24 mouse cellular contexts compared by ENCODE assay signal in the genomic region with DNA sequence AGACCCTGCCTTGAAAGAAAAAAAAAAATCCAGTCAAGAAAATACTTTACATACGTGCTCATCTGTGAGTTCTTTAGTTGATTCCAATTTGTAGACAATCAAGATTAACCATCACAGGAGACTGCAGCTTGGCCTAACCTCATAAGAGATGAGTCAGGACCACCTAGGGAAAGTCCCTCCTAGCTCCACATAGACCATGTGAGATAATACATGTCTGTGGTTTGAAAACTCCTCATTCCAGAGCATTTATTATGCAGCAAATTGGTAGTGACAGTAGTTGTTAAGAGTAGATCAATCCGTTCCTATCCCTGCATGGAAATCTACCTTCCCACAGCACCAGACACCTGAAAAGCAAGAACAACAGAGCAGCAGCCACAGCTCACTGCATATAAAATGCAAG. TPM values are rescaled to one million over a fixed set of nuclear protein-coding genes. Genes with fewer than 3 reads are reported as not detected.
DNase-seq lines count a peak whose midpoint lies in the region; ATAC-seq and TF ChIP-seq lines count a peak whose summit lies in the region.
"Had no signal": no experiment of that assay in that cellular context is flagged by ENCODE, and none has a peak within 500 bp of the region (broad histone marks: within the 10 kb centered on the region; RNA-seq: fewer than 3 reads in every experiment).

No protein-coding gene starts in this region.

- TF ChIP-seq EP300 in CH12.LX (IDR thresholded peaks at IDR 0.05; ENCODE audit: low read length) = peak; percentile 61

- peak; percentile 4 for DNase-seq in CD4-positive, CD25-positive, alpha-beta regulatory T cell, adult 2 months (ENCODE audit: low read depth, low spot score)
- peak; percentile 71 for DNase-seq in CH12.LX (ENCODE audit: extremely low read depth)
- peak; percentile 26 for DNase-seq in induced T-regulatory cell, adult 2 months (ENCODE audit: low read depth)
- no peak for DNase-seq in testis, postnatal 10 days (ENCODE audit: low spot score)
- no peak for DNase-seq in thymus, postnatal 14 days
- DNase-seq: adrenal gland, adult 8-10 months; adrenal gland, postnatal 25 days; cerebellum, adult 11 months; cerebellum, adult 18-20 months; cerebellum, adult 8-10 months; cerebellum, adult 9-11 months; cerebellum, postnatal 14 days; cerebellum, postnatal 36 days; embryo, embryonic 11 days had no signal

- TF ChIP-seq RAD21 in CH12.LX (IDR thresholded peaks at IDR 0.05; ENCODE audit: low read depth, low read length) = no peak

- no peaks in the 10 kb centered on the region for H3K79me2 ChIP-seq in CH12.LX (replicated peaks; ENCODE audit: control insufficient read depth, extremely low read depth, insufficient read depth, poor library complexity, severe bottlenecking)

- no peak for ATAC-seq in CD4-positive, CD25-positive, alpha-beta regulatory T cell, adult 4 months
- ATAC-seq: activated CD4-positive, CD25-positive, alpha-beta regulatory T cell, adult 4 months; forebrain, embryonic 14.5 days; forebrain, embryonic 16.5 days; Patski had no signal

- H3K4me1 ChIP-seq in CH12.LX (ENCODE audit: control insufficient read depth in 1 of 2, insufficient read depth in 2 of 2) = peaks cover 8 to 21% of the 10 kb centered on the region in 2 experiments

- no peak overlapping the region for H3K9ac ChIP-seq in CH12.LX (ENCODE audit: insufficient read depth, low read depth)
- H3K9ac ChIP-seq: embryonic facial prominence, embryonic 13.5 days; embryonic facial prominence, embryonic 15.5 days; forebrain, embryonic 12.5 days had no signal

- no peaks in the 10 kb centered on the region for H3K36me3 ChIP-seq in CH12.LX (replicated peaks in 1 of 2; ENCODE audit: control insufficient read depth in 1 of 2, insufficient read depth in 1 of 2, low read length in 1 of 2)
- H3K36me3 ChIP-seq: embryonic facial prominence, embryonic 13.5 days; embryonic facial prominence, embryonic 15.5 days; forebrain, embryonic 10.5 days; forebrain, embryonic 12.5 days had no signal

- no peak for TF ChIP-seq CTCF in CH12.LX (conservative IDR thresholded peaks at IDR 0.05 in 1 of 2, IDR thresholded peaks at IDR 0.05 in 1 of 2; ENCODE audit: low read depth in 2 of 2, low read length in 2 of 2)

- H3K27me3 ChIP-seq in CH12.LX (replicated peaks) = peaks cover 2% of the 10 kb centered on the region
- H3K27me3 ChIP-seq: embryonic facial prominence, embryonic 13.5 days; embryonic facial prominence, embryonic 15.5 days; Patski had no signal

- H3K9me3 ChIP-seq in CH12.LX (replicated peaks; ENCODE audit: low read length) = no peaks in the 10 kb centered on the region
- H3K9me3 ChIP-seq: embryonic facial prominence, embryonic 13.5 days; embryonic facial prominence, embryonic 15.5 days; forebrain, embryonic 10.5 days; forebrain, embryonic 12.5 days had no signal

- no peak overlapping the region for H3K4me3 ChIP-seq in CH12.LX (replicated peaks in 1 of 3; ENCODE audit: low read depth in 2 of 3, low read length in 2 of 3, poor library complexity in 1 of 3)
- H3K4me3 ChIP-seq: embryonic facial prominence, embryonic 13.5 days; embryonic facial prominence, embryonic 15.5 days; erythroblast, embryonic 14.5 days; forebrain, embryonic 10.5 days; forebrain, embryonic 12.5 days had no signal

- no peak overlapping the region for H3K27ac ChIP-seq in CH12.LX (ENCODE audit: insufficient read depth, low read depth)
- H3K27ac ChIP-seq: embryonic facial prominence, embryonic 13.5 days; embryonic facial prominence, embryonic 15.5 days; forebrain, embryonic 10.5 days; forebrain, embryonic 12.5 days had no signal

- in situ Hi-C loops in CH12.LX (cut with MboI; ENCODE audit: low pct_ligation_motif_present, low pct_unique_long_range_greater_than_20kb, low sequenced_read_pairs) = no loop called here

- no peak for TF ChIP-seq POLR2A in CH12.LX (IDR thresholded peaks at IDR 0.05; ENCODE audit: low read depth, low read length)

- H3K4me2 ChIP-seq in CH12.LX (ENCODE audit: insufficient read depth, low read depth, poor library complexity, severe bottlenecking) = peak overlapping the region; percentile 50; the same call in 1 of the 2 replicates
- H3K4me2 ChIP-seq: embryonic facial prominence, embryonic 13.5 days; embryonic facial prominence, embryonic 15.5 days; forebrain, embryonic 12.5 days had no signal

- dilution Hi-C loops in CH12.LX (cut with MboI; ENCODE audit: extremely low pct_ligation_motif_present, extremely low pct_unique_long_range_greater_than_20kb, low sequenced_read_pairs) = no loop called here

TF ChIP-seq in CH12.LX, 34 proteins besides CTCF, POLR2A, EP300 and RAD21:
- TF ChIP-seq CHD1 (IDR thresholded peaks at IDR 0.05; ENCODE audit: low read depth, low read length) (no peak), IRF4 (IDR thresholded peaks at IDR 0.05; ENCODE audit: low read depth, low read length) (0 out of 2 replicates have a peak, but pooled peaks have one; percentile 3), MAFK (IDR thresholded peaks at IDR 0.05; ENCODE audit: insufficient replicate concordance, low read length) (0 out of 2 replicates have a peak, but pooled peaks have one; percentile 23), MAX (IDR thresholded peaks at IDR 0.05; ENCODE audit: low read length) (0 out of 2 replicates have a peak, but pooled peaks have one; percentile 25), HCFC1 (IDR thresholded peaks at IDR 0.05; ENCODE audit: low read depth, low read length) (no peak), ETS1 (conservative IDR thresholded peaks at IDR 0.05; ENCODE audit: low read depth, low read length) (peak; percentile 24; the same call in 1 of the 2 replicates), ELF1 (IDR thresholded peaks at IDR 0.05; ENCODE audit: low read depth, low read length) (no peak), MEF2A (IDR thresholded peaks at IDR 0.05; ENCODE audit: borderline replicate concordance, low read depth, low read length) (0 out of 2 replicates have a peak, but pooled peaks have one; percentile 20)

RNA-seq across cellular contexts. Expression of a gene that starts 5.6 kb away (rescaled TPM):
- 1 to 10 TPM; 7.4 to 8.2 TPM for polyA plus RNA-seq in CD4-positive, CD25-positive, alpha-beta regulatory T cell, adult 4 months (2017; shearing (Covaris generic))
- total RNA-seq in CH12.LX (2012; rRNA removed) (8.0 and 16.4 TPM in 2 replicates), CH12.LX (2014; rRNA removed) (13.1 and 13.7 TPM in 2 replicates)
- polyA plus RNA-seq in CH12.LX (2012; ENCODE audit: insufficient read length, low read depth) = 6.9 and 7.4 TPM in 2 replicates

Comparison
In these comparisons a context has a peak if more than half of its experiments do, and no peak if none do; other contexts are left out.
1. DNase-seq: peak in CD4-positive, CD25-positive, alpha-beta regulatory T cell, adult 2 months (single experiment), CH12.LX (single experiment) and induced T-regulatory cell, adult 2 months (single experiment); none in testis, postnatal 10 days (single experiment) and thymus, postnatal 14 days (single experiment).